Mouse (Mus musculus) CD4-positive helper T cell, adult 2 months (primary cell): ENCODE results near the gene Rnasek.

Experiments used
- DNase-seq: peaks from one replicate; pipeline ENCODE4 v3.0.0-alpha.2; 2012; ENCODE audit warnings: low read depth, missing footprints, low spot score

Gene Rnasek

GRCm38 (mm10) chr11:70239541-70240279 lies at the start of gene Rnasek, which contains the start of gene Gm21988:
TSS of gene Rnasek (minus strand) at chr11:70239842.
TSS of gene Gm21988 (minus strand) at chr11:70239830.
- peak; percentile 88 for DNase-seq

DNA sequence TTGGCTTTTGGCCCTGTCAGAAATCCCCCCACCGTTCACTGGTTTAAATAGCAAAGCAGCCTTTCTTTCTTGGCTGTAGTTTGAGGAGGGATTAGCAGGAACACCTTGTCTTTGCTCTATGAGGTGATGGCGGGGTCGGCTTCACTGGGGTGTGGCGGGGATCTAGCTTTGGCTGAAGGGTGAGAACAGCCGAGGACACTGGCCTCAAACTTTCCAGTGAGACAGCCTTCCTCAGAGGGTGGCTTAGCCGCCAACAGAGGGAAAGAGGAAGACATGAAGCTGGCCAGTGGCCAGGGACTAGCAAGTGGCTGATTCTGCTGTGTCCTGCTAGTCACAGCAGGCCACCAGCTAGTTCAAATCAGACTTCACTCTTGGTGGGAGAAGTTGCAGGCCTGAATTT lies 49.6 kb upstream of the Rnasek start:
- DNase-seq, result no peak

DNA sequence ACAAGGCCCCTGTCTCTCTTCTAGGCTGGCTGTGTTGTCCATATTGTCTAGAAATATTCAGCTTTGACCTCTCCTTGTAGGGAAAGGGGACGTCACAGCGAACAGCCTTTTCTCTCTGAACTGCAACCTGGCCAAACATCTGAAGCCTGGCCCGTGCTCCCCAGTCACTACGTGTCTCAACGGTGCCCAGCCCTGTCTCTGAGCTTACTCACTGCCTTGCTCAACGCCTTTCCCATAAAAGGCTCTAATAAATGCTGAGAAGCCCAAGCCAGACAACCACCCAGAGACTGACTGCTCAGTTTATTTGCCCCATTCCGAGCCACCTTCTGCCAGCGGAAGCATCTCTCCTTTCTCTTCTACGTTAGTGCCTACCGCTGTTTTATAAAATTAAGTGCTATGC lies 48.5 kb upstream of the Rnasek start:
- no peak for DNase-seq

DNA sequence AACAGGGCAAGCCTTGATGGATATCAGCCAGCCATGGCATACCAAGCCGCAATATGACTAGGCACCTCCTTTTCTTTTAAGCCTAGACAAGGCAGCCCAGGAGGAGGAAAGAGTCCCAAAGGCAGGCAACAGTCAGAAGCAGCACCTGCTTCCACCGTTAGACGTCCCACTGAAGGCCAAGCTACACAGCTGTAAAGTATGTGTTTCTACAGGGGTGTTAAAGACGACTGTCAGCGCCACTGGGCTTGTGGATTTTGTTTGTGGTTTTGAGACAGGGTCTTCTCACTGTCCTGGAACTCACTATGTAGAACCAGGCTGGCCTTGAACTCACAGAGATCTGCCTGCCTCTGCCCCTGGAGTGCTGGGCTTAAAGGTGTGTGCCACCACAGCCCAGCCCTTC lies 46.0 kb upstream of the Rnasek start:
- no peak for DNase-seq

DNA sequence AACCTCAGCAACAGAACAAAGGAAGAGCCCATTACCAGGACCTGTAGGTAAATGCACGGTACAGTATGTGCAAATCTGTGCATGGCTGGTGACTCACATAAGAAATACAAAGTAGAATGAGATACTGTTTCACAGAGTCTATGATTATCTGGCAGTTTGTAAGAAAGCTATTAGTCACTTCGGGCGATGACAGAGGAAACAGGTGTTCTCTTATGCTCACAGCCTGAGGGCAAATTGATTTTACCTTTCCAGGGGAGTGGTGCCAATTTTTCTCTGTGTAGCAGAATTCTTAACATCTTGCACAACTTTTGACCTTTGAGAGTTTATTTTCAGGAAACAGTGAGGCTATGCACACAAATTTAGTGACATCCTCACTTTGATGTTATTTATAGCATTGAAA lies 45.1 kb upstream of the Rnasek start:
- DNase-seq, result no peak

GRCm38 (mm10) chr11:70283666-70284065 lies 44.0 kb upstream of the Rnasek start:
- no peak for DNase-seq

GRCm38 (mm10) chr11:70280441-70280840 lies 40.8 kb upstream of the Rnasek start:
- peak; percentile 59 for DNase-seq

DNA sequence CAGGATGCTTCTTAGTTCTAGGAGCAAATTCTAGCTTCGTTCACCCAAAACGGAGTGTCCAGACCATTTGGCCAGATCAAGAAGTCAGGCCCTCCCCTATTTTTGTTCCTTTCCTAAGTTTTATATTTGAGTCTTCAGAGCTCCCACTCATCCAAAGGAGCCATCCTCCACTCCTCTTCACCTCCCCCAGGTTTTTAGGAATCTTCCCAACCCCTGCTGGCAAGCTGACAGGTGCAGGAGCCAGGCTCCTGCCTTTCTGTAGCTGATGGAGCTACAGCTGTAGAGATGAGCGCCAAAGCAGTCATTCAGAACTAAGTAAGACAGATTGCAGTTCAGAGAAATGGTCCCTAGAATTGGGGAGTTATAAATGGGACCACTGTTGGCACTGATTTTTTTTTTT lies 39.3 kb upstream of the Rnasek start:
- DNase-seq, result no peak

GRCm38 (mm10) chr11:70271641-70272040 lies 32.0 kb upstream of the Rnasek start:
- peak; percentile 71 for DNase-seq

GRCm38 (mm10) chr11:70266405-70266804 lies 26.8 kb upstream of the Rnasek start:
- DNase-seq, result no peak

- no peak for DNase-seq
Measured at GRCm38 (mm10) chr11:70265819-70266218, 26.2 kb upstream of the Rnasek start.

DNA sequence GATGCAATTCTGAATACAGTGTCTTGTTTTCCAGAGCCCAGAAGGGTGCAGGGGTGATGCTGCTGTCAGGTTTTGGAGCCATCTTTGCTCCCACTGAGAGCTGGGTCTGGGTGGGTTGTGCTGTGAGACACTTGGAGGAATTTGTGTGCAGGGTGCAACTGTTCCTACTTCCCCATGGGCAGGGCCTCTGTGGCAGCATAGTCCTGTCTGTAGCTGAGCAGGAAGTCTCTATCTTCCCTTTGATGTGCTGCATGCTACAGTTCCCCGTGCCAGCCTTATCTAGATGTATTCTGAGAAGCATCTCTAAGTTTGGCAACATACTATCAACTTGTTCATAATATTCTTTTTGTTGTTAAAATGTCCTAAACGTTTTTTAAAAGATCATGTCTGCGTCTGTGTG lies 25.6 kb upstream of the Rnasek start:
- DNase-seq, result peak; percentile 63

- no peak for DNase-seq
Measured at GRCm38 (mm10) chr11:70259035-70259434, 19.4 kb upstream of the Rnasek start.

- DNase-seq, result no peak
Measured at GRCm38 (mm10) chr11:70254931-70255531, 15.4 kb upstream of the Rnasek start, which contains the start of gene Alox12. TSS of gene Alox12 (minus strand) at chr11:70255353.

GRCm38 (mm10) chr11:70254337-70254736 lies 14.7 kb upstream of the Rnasek start:
- no peak for DNase-seq

DNA sequence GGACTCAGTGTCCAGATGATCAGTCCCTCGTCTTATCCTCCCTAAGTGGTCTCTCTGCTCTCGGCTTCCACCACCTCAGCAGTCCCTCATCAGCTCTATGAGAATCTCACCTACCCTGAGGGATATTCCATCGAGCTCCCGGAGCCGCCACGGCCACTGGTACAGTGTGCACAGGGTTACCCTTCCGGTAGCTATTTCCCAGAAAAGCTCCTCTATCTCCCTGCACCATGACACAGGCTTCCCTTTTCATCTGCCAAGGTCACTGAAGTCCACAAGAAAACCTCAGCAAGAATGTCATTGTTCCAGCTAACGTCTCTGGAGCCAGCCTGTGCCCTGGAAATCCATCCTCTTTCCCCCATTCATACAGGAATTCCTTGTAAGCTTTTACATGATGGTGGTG lies 12.2 kb upstream of the Rnasek start:
- DNase-seq, result no peak

GRCm38 (mm10) chr11:70250150-70250549 lies 10.5 kb upstream of the Rnasek start:
- no peak for DNase-seq

DNA sequence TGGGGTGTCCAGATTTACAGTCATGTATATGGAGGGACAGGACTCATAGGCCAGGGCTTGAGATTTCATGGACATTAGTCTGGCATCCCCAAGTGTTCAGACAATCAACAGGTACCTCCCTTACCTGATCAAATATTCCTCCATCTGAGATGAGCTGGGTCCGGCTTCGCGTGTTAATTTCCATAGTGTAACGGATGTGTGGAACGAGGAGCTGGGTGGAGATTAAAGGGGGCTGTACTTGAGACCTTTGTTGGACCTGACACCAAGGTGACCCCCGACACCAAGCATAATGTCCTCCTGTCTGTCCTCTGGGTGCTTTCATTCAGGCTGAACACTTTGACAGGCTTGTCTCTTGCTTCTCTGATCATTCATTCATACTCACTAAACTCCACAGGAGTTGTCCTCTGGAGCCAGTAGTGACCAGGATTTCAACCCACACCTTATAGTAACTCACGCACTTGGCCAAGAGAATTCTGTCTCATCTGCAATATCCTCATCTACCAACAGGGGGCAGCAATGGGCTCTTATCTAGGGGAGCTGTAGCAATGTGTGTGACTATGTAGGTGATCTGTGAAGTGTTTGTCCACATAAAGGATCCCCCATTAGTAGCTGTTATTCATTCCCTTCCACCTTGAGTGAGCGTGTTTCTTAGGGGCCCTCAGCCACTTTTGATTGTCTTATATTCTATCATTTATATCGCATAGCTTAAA lies 7.6 kb upstream of the Rnasek start:
- peak; percentile 72 for DNase-seq

DNA sequence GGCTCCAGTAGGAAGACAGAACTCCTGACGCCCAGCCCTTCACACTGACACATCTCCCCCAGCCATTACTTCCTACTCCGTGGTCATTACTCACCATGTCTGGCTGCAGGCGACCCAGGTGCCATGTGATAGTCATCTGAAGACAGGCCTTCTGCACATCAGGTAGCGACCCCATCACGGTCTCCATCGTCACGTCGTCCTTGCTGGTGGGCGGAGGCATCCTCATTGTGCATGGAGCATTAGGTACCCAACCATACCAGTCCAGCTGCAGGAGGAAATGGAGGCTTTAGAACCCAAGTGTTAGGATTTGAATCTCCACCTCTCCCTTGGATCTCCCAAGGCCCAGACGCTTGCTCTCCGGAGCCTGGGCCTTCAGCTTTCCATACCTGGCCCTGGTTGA lies 2.9 kb upstream of the Rnasek start:
- DNase-seq, result no peak

DNA sequence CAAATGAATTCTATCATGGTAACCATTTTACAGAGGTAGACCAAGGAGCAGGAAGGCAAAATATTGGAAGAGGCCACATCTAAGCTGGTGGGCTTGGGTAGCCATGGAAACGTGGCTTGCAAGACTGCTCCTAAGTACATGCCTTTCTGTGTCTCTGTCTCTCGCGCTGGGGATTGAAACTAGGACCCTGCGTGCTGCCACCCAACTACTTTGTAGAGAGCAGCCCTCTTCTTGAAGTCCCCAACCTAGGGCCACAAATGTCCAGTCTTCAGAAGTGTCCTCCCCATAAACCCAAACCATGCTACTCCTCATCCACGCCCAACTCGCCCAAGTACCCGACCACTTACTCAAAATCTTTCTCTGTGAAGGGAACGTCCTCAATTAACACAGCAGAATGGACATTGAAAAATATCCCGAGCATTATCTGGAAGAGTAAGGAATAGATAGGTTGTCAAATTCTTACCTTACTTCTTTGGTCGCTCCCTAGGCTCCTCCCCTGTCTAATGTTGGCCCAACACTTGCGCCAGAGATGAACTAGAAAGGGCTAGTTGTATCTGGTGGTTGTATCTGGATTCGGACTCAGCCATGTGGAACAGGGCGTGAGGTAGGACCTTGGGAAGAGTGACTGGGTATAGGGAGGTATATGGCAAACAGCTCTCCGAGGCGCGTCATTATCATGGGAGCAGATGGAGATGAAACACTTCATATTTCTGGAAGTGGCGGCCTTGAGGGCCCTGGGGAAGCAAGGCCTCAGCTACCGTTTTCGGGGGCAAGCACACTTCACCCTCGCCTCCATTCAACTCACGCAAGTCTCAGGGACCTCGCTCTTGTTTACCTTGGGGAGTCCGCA lies 826 bp downstream of the Rnasek start:
- DNase-seq, result no peak

- DNase-seq, result peak; percentile 96
Measured at GRCm38 (mm10) chr11:70237457-70238167, 2.0 kb downstream of the Rnasek start, which contains the start of gene 0610010K14Rik. TSS of gene 0610010K14Rik (minus strand) at chr11:70237914.
